Mouse (Mus musculus) erythroblast, embryonic 14.5 days (primary cell): ENCODE measurements around the gene Krt23.

ENCODE experiments used
- GATA1 ChIP-seq: IDR thresholded peaks from 2 replicates; pipeline ENCODE4 v1.6.1; 2012; ENCODE audit warnings: low read length, inconsistent platforms, mixed read lengths
- TAL1 ChIP-seq: IDR thresholded peaks from 3 replicates; pipeline ENCODE4 v1.6.1; 2012; ENCODE audit warnings: low read length, inconsistent platforms, mixed read lengths

- TF ChIP-seq GATA1 (no peak), TAL1 (no peak)
Observed at GRCm38 (mm10) chr11:99468566-99468965, 24.4 kb downstream of the Krt23 start.
